Mouse (Mus musculus): ENCODE measurements at regions not wholly inside any gene's neighbourhood (a gene's known extent, or its start where the extent isn't known, plus 50 kb on each side); places are given as distances from the start of the nearest gene placed in this dataset.

DNA sequence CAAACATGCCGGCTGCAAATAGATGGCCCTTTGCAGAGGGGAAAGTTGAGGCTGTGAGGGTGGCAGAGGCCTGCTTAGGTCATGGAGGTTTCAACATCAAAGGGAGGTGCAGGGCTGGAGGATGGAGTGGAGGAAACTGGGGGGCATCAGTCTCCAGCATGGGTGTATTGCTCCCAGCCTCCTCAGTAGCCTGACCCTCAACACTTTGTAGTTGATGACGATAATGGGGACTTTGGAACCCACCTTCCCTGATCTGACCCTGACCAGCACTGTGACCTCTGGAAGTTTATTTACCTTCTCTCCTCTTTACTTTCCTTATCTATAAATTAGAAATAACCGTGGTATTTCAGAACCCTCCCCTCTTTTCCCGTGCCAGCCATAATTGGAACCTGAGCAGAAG lies 56.2 kb downstream of the Gm26897 start:
- TF ChIP-seq EP300 (IDR thresholded peaks at IDR 0.05; ENCODE audit: low read depth in 1 of 2, low read length in 2 of 2) (no peak), POLR2A (IDR thresholded peaks at IDR 0.05; ENCODE audit: control insufficient read depth in 1 of 2, insufficient read depth in 1 of 2, low read depth in 1 of 2, low read length in 2 of 2, poor library complexity in 1 of 2) (no peak), CTCF (IDR thresholded peaks at IDR 0.05 in 2 of 3, conservative IDR thresholded peaks at IDR 0.05 in 1 of 3; ENCODE audit: control insufficient read depth in 1 of 3, insufficient read depth in 1 of 3, low read depth in 2 of 3, low read length in 3 of 3, poor library complexity in 1 of 3, severe bottlenecking in 1 of 3) (no peak), MAX (IDR thresholded peaks at IDR 0.05; ENCODE audit: low read length) (no peak), RAD21 (IDR thresholded peaks at IDR 0.05; ENCODE audit: low read depth, low read length) (no peak), ZKSCAN1 (IDR thresholded peaks at IDR 0.05; ENCODE audit: low read depth, low read length) (no peak)
